11 mouse cellular contexts compared by ENCODE assay signal in the genomic region with DNA sequence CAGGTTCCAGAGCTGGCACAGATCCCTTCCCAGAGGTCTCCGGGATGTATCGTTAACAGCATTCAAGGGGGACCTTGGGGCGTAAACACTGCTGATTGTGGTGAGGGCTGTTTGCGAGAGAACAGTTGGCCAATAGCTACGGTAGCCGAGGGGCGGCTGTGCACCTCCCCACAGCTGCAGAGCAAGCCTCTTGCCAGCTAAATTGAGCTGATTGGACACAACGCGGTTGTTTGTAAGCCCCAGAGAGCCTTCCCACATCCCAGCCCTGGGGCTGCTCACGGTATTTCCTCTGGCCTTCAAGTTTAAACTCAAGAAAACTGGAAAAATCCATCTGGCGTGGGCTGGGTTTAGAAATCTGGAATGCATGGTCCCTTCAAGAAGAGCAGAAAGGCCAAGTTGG.
A peak's percentile ranks its signal among the peaks of the same experiment; 100 is the strongest.
DNase-seq lines count a peak whose midpoint lies in the region; ATAC-seq and TF ChIP-seq lines count a peak whose summit lies in the region.
"Had no signal": no experiment of that assay in that cellular context is flagged by ENCODE, and none has a peak within 500 bp of the region (broad histone marks: within the 10 kb centered on the region; RNA-seq: fewer than 3 reads in every experiment).

No protein-coding gene starts in this region.

- ATAC-seq in intestine, embryonic 15.5 days = no peak
- no peak for ATAC-seq in intestine, postnatal 0 days

- 0 out of 2 replicates have a peak overlapping the region, but pooled peaks have one; percentile 3 for H3K27ac ChIP-seq in intestine, embryonic 15.5 days
- H3K27ac ChIP-seq in intestine, postnatal 0 days (ENCODE audit: low read depth, low read length) = no peak overlapping the region
- H3K27ac ChIP-seq in gastrocnemius, adult 2 months = peak overlapping the region; percentile 81
- H3K27ac ChIP-seq in small intestine, adult 2 months (ENCODE audit: insufficient read depth, low read depth, low read length) = peak overlapping the region; percentile 53
- H3K27ac ChIP-seq: layer of hippocampus, adult 2 months; neural tube, embryonic 13.5 days had no signal

- peak; percentile 82 for DNase-seq in gastrocnemius, adult 2 months
- peak; percentile 77 for DNase-seq in kidney, postnatal 10 days
- DNase-seq in layer of hippocampus, postnatal 36 days = no peak
- no peak for DNase-seq in embryo, embryonic 9.5 days (ENCODE audit: extremely low spot score)
- DNase-seq in retina, embryonic 14.5 days (ENCODE audit: low spot score) = no peak
- DNase-seq: lung, embryonic 14.5 days had no signal

- 59% methylated on average over 11 of the region's 11 CpGs for WGBS in intestine, embryonic 15.5 days
- WGBS in intestine, postnatal 0 days = 63% methylated on average over 11 of the region's 11 CpGs
- 74% methylated on average over 11 of the region's 11 CpGs for WGBS in small intestine, adult 2 months

- no peaks in the 10 kb centered on the region for H3K36me3 ChIP-seq in intestine, embryonic 15.5 days
- no peaks in the 10 kb centered on the region for H3K36me3 ChIP-seq in intestine, postnatal 0 days (ENCODE audit: control insufficient read depth, insufficient read depth)
- no peaks in the 10 kb centered on the region for H3K36me3 ChIP-seq in small intestine, adult 2 months (ENCODE audit: control insufficient read depth, insufficient read depth, low read length)
- H3K36me3 ChIP-seq: neural tube, embryonic 13.5 days had no signal

- no peak overlapping the region for H3K4me2 ChIP-seq in intestine, embryonic 15.5 days (replicated peaks)
- H3K4me2 ChIP-seq in intestine, postnatal 0 days (replicated peaks; ENCODE audit: low read depth) = no peak overlapping the region
- H3K4me2 ChIP-seq: lung, embryonic 14.5 days; neural tube, embryonic 13.5 days had no signal

- no peak overlapping the region for H3K4me3 ChIP-seq in intestine, embryonic 15.5 days (replicated peaks)
- H3K4me3 ChIP-seq in intestine, postnatal 0 days (ENCODE audit: low read depth, low read length) = no peak overlapping the region
- no peak overlapping the region for H3K4me3 ChIP-seq in gastrocnemius, adult 2 months
- H3K4me3 ChIP-seq in small intestine, adult 2 months (ENCODE audit: low read depth, low read length) = no peak overlapping the region
- H3K4me3 ChIP-seq: layer of hippocampus, adult 2 months; neural tube, embryonic 13.5 days had no signal

- H3K4me1 ChIP-seq in intestine, embryonic 15.5 days (replicated peaks) = peaks cover 3% of the 10 kb centered on the region; the same call in 1 of the 2 replicates
- no peaks in the 10 kb centered on the region for H3K4me1 ChIP-seq in intestine, postnatal 0 days (replicated peaks; ENCODE audit: control insufficient read depth, insufficient read depth, low read length)
- H3K4me1 ChIP-seq in small intestine, adult 2 months (ENCODE audit: control insufficient read depth, insufficient read depth, insufficient read length, low read length) = no peaks in the 10 kb centered on the region
- H3K4me1 ChIP-seq: neural tube, embryonic 13.5 days had no signal

- intact Hi-C loops in gastrocnemius, adult 2 months (cut with DNase I) = no loop called here

- no peak for TF ChIP-seq CTCF in intestine, postnatal 0 days (IDR thresholded peaks at IDR 0.05; ENCODE audit: low read depth)
- no peak for TF ChIP-seq CTCF in gastrocnemius, adult 2 months (IDR thresholded peaks at IDR 0.05)
- no peak for TF ChIP-seq CTCF in small intestine, adult 2 months (IDR thresholded peaks at IDR 0.05; ENCODE audit: extremely low read depth, insufficient read length, insufficient replicate concordance, low read depth, low read length)

- TF ChIP-seq POLR2A in small intestine, adult 2 months (IDR thresholded peaks at IDR 0.05; ENCODE audit: low read depth, low read length) = no peak

- H3K9ac ChIP-seq in intestine, embryonic 15.5 days = no peak overlapping the region
- H3K9ac ChIP-seq in intestine, postnatal 0 days (ENCODE audit: low read depth, low read length) = no peak overlapping the region
- H3K9ac ChIP-seq: lung, embryonic 14.5 days; neural tube, embryonic 13.5 days had no signal

- H3K9me3 ChIP-seq in intestine, embryonic 15.5 days = no peaks in the 10 kb centered on the region
- H3K9me3 ChIP-seq in intestine, postnatal 0 days (ENCODE audit: control insufficient read depth) = no peaks in the 10 kb centered on the region
- H3K9me3 ChIP-seq: neural tube, embryonic 13.5 days had no signal

- no peaks in the 10 kb centered on the region for H3K27me3 ChIP-seq in intestine, embryonic 15.5 days (replicated peaks)
- no peaks in the 10 kb centered on the region for H3K27me3 ChIP-seq in intestine, postnatal 0 days (replicated peaks; ENCODE audit: control insufficient read depth, insufficient read depth, low read length)
- no peaks in the 10 kb centered on the region for H3K27me3 ChIP-seq in small intestine, adult 2 months (ENCODE audit: control insufficient read depth, insufficient read depth, low read length)
- H3K27me3 ChIP-seq: neural tube, embryonic 13.5 days had no signal

Comparison
In these comparisons a context has a peak if more than half of its experiments do, and no peak if none do; other contexts are left out.
1. DNase-seq: peak in gastrocnemius, adult 2 months (single experiment) and kidney, postnatal 10 days (single experiment); none in layer of hippocampus, postnatal 36 days (0 of 2), embryo, embryonic 9.5 days (single experiment) and retina, embryonic 14.5 days (single experiment).